Mouse (Mus musculus): ENCODE measurements around the gene Epb41l1. TPM values are rescaled to one million over a fixed set of nuclear protein-coding genes. Genes with fewer than 3 reads are reported as not detected.
"Not testable (repeated sequence)": the region's sequence is repeated elsewhere in the genome, so short reads cannot be mapped to it uniquely, and the experiment has no call there.

Gene Epb41l1
- polyA plus RNA-seq, 1 experiment from 2014 or later = 3.7 TPM

GRCm38 (mm10) chr2:156497915-156498314, 77.2 kb downstream of the Epb41l1 start:
- H3K4me2 ChIP-seq (replicated peaks) = no peak overlapping the region
- no peaks in the 10 kb centered on the region for H3K9me3 ChIP-seq
- 0 out of 2 replicates have a peak, but pooled peaks have one; percentile 32 for ATAC-seq (ENCODE audit: low FRiP score, low read depth)
- no peaks in the 10 kb centered on the region for H3K4me1 ChIP-seq
- no peak overlapping the region for H3K4me3 ChIP-seq
- H3K36me3 ChIP-seq = peaks cover 86% of the 10 kb centered on the region
- no peaks in the 10 kb centered on the region for H3K27me3 ChIP-seq
- no peak overlapping the region for H3K27ac ChIP-seq
- WGBS = 41% methylated on average over 5 of the region's 5 CpGs
- no peak overlapping the region; the same call in 1 of the 2 replicates for H3K9ac ChIP-seq

DNA sequence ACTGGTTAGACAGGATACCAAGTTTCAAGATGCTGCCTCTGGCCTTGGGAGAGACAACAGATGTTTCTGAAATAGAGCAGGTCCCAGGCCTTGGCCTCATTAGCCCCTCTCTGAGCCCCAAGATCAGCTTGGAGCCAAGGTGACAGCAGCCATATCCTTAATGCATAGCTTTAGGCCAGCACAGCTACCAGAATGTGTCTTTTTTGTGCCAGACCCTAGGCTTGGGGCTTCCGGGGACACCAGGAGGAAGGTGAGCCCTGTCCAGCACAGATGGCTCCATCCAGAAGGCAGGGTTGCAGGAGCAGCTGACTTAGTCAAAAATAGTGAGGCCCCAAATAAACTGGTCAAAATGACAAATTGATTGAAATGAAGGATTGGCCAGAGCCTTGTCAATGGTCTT, 80.3 kb downstream of the Epb41l1 start:
- Histone ChIP-seq H3K36me3 (peaks cover 90% of the 10 kb centered on the region), H3K4me3 (no peak overlapping the region), H3K9ac (no peak overlapping the region), H3K27me3 (no peaks in the 10 kb centered on the region), H3K27ac (no peak overlapping the region), H3K4me2 (replicated peaks) (no peak overlapping the region), H3K4me1 (no peaks in the 10 kb centered on the region), H3K9me3 (no peaks in the 10 kb centered on the region)
- ATAC-seq (ENCODE audit: low FRiP score, low read depth) = no peak
- WGBS = 81% methylated on average over 1 of the region's 1 CpGs

DNA sequence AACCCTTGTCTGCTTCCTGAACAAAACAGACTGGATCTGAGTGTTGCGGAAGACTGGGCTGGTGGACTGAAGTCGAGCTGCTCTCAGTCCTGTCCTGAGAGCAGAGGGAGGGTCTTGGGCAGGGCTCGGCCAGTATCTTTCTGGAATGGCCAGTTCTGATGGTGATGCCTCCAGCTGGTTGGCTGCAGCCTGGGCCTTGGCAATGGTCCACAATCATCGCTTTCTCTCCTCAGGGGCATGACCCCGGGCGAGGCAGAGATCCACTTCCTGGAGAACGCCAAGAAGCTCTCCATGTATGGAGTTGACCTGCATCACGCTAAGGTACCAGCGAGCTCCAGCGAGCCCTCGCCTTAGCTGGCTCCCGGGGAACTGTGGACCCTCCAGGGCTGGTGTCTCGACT, 84.8 kb downstream of the Epb41l1 start:
- Histone ChIP-seq H3K36me3 (peaks cover 94% of the 10 kb centered on the region), H3K4me3 (no peak overlapping the region), H3K4me2 (replicated peaks) (no peak overlapping the region), H3K9me3 (no peaks in the 10 kb centered on the region), H3K27ac (no peak overlapping the region), H3K27me3 (no peaks in the 10 kb centered on the region), H3K4me1 (no peaks in the 10 kb centered on the region), H3K9ac (no peak overlapping the region)
- ATAC-seq (ENCODE audit: low FRiP score, low read depth) = no peak
- 84% methylated on average over 13 of the region's 13 CpGs for WGBS

DNA sequence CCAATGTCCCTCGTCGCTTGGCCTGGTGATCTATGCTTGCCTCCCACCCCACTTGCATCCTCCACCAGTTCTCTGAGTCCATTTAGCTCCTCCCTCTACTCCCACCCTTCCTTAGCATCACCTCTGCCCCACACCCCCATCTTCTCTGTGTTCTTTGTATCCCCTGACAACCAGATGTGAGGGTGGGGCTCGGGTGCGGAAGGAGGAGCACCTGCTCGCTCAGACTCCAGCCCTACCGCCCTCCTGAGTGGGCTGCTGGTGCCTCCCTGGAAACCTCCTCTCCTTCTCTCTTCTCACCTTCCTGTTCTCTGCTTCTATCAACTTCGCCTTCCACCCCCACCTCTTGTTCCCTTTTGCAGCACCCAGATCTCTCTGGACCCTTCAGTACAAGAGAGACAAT, 91.3 kb downstream of the Epb41l1 start:
- WGBS = 79% methylated on average over 7 of the region's 7 CpGs
- no peak overlapping the region for H3K9ac ChIP-seq
- H3K36me3 ChIP-seq = peaks cover 75% of the 10 kb centered on the region
- no peaks in the 10 kb centered on the region for H3K9me3 ChIP-seq
- no peaks in the 10 kb centered on the region for H3K4me1 ChIP-seq
- H3K27me3 ChIP-seq = no peaks in the 10 kb centered on the region
- no peak overlapping the region for H3K4me3 ChIP-seq
- no peak overlapping the region for H3K27ac ChIP-seq
- no peak overlapping the region for H3K4me2 ChIP-seq (replicated peaks)
- no peak for ATAC-seq (ENCODE audit: low FRiP score, low read depth)

GRCm38 (mm10) chr2:156512561-156512960, 91.9 kb downstream of the Epb41l1 start:
- H3K4me1 ChIP-seq = no peaks in the 10 kb centered on the region
- H3K36me3 ChIP-seq = peaks cover 72% of the 10 kb centered on the region
- no peak overlapping the region for H3K9ac ChIP-seq
- H3K9me3 ChIP-seq = no peaks in the 10 kb centered on the region
- no peak for ATAC-seq (ENCODE audit: low FRiP score, low read depth)
- WGBS = 73% methylated on average over 4 of the region's 6 CpGs
- H3K4me2 ChIP-seq (replicated peaks) = no peak overlapping the region
- no peak overlapping the region for H3K27ac ChIP-seq
- no peak overlapping the region for H3K4me3 ChIP-seq
- no peaks in the 10 kb centered on the region for H3K27me3 ChIP-seq

GRCm38 (mm10) chr2:156515102-156515501, 94.4 kb downstream of the Epb41l1 start:
- Histone ChIP-seq H3K4me3 (no peak overlapping the region), H3K9ac (no peak overlapping the region), H3K36me3 (peaks cover 62% of the 10 kb centered on the region), H3K4me2 (replicated peaks) (no peak overlapping the region), H3K27me3 (no peaks in the 10 kb centered on the region), H3K4me1 (no peaks in the 10 kb centered on the region), H3K9me3 (no peaks in the 10 kb centered on the region), H3K27ac (no peak overlapping the region)
- ATAC-seq (ENCODE audit: low FRiP score, low read depth) = no peak
- WGBS = 90% methylated on average over 9 of the region's 9 CpGs

DNA sequence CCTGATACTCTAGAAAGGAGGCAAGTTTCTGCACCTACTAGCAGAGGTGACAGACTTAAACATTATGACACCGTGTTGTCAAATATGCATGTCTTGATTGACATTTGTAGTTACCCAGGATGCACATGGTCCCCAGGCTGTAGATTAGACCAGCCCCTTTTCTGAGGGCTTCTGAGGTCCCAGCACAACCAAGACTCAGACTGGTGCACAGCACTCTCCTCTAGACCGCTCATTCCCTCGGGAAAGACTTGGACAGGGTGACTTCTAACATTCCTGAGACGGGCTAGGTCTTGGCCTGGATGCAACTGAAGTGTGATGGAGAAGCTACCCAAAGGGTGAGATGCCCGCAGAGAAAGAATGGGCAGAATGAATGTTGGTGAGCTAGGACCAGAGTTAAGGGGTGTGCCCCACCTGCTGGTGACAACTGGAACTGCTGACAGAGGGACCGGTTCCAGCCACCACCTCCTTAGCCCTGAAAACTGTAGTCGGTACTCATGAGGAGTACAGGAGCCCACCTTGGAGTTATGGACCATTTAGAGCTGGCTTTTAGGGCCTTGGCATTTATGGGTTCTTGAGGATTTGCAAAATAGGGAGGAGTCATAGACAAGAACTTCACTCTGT, 95.0 kb downstream of the Epb41l1 start:
- Histone ChIP-seq H3K4me2 (replicated peaks) (no peak overlapping the region), H3K27ac (no peak overlapping the region), H3K4me1 (no peaks in the 10 kb centered on the region), H3K9me3 (no peaks in the 10 kb centered on the region), H3K4me3 (no peak overlapping the region), H3K9ac (no peak overlapping the region), H3K36me3 (peaks cover 60% of the 10 kb centered on the region), H3K27me3 (no peaks in the 10 kb centered on the region)
- peak; percentile 55; the same call in 1 of the 2 replicates for ATAC-seq (ENCODE audit: low FRiP score, low read depth)
- WGBS = 26% methylated on average over 7 of the region's 7 CpGs

DNA sequence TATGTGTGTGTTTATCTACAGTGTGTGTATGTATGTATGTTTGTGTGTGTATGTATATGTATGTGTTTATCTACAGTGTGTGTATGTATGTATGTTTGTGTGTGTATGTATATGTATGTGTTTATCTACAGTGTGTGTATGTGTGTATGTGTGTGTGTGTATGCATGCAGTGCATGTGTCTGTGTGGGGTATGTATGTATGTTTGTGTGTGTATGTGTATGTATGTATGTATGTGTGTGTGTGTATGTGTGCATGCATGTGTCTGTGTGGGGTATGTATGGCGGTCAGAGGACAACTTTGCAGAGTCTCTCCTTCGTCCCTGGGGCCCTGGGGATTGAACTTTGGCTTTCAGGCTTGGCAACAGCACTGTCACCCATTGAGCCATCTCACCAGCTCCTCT, 96.0 kb downstream of the Epb41l1 start:
- ATAC-seq (ENCODE audit: low FRiP score, low read depth); H3K4me3 ChIP-seq; H3K27ac ChIP-seq; H3K9me3 ChIP-seq; H3K4me2 ChIP-seq (replicated peaks); H3K9ac ChIP-seq; H3K27me3 ChIP-seq; H3K4me1 ChIP-seq: not testable (repeated sequence)
- WGBS = 84% methylated on average over 2 of the region's 2 CpGs
- H3K36me3 ChIP-seq = peaks cover 59% of the 10 kb centered on the region

GRCm38 (mm10) chr2:156518306-156518705, 97.6 kb downstream of the Epb41l1 start:
- H3K27ac ChIP-seq = no peak overlapping the region
- peaks cover 68% of the 10 kb centered on the region for H3K36me3 ChIP-seq

GRCm38 (mm10) chr2:156519584-156519983, 98.9 kb downstream of the Epb41l1 start:
- H3K27ac ChIP-seq = no peak overlapping the region
- H3K27me3 ChIP-seq = no peaks in the 10 kb centered on the region
- no peak overlapping the region for H3K4me2 ChIP-seq (replicated peaks)
- H3K9ac ChIP-seq = no peak overlapping the region
- H3K36me3 ChIP-seq = peaks cover 58% of the 10 kb centered on the region
- no peak for ATAC-seq (ENCODE audit: low FRiP score, low read depth)
- no peaks in the 10 kb centered on the region for H3K4me1 ChIP-seq
- no peak overlapping the region for H3K4me3 ChIP-seq
- WGBS = 88% methylated on average over 5 of the region's 5 CpGs
- no peaks in the 10 kb centered on the region for H3K9me3 ChIP-seq

More at GRCm38 (mm10) chr2:156518306-156518705, 97.6 kb downstream of the Epb41l1 start:
- Histone ChIP-seq H3K9me3 (no peaks in the 10 kb centered on the region), H3K9ac (no peak overlapping the region), H3K27me3 (no peaks in the 10 kb centered on the region), H3K4me2 (replicated peaks) (no peak overlapping the region), H3K4me3 (no peak overlapping the region), H3K4me1 (no peaks in the 10 kb centered on the region)
- ATAC-seq (ENCODE audit: low FRiP score, low read depth) = no peak
- WGBS = 80% methylated on average over 6 of the region's 6 CpGs

- Histone ChIP-seq H3K4me3 (no peak overlapping the region), H3K36me3 (peaks cover 63% of the 10 kb centered on the region), H3K9me3 (no peaks in the 10 kb centered on the region), H3K9ac (no peak overlapping the region), H3K27me3 (no peaks in the 10 kb centered on the region), H3K4me2 (replicated peaks) (no peak overlapping the region), H3K4me1 (no peaks in the 10 kb centered on the region), H3K27ac (no peak overlapping the region)
- no peak for ATAC-seq (ENCODE audit: low FRiP score, low read depth)
- 90% methylated on average over 11 of the region's 11 CpGs for WGBS
These were observed 102.3 kb downstream of the Epb41l1 start for GRCm38 (mm10) chr2:156522994-156523393.

DNA sequence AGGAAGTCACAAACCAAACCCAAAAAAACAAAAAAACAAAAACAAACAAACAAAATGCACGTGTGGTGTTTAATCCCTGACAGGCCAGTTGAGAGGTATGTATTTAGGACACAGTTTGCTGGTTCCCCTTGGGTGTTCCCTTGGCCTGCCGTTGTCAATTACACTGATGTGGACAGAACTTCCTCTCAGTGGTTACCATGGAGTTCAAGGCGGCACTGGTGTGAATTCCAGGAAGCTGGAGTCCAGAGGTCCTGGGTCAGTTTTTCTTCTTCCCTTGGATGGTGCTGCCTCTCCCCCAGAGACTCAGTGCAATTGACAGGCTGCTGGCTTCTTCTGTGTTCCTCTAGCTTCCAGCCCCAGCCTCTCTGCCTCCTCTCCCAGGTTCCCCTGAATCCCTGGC, 103.4 kb downstream of the Epb41l1 start:
- ATAC-seq (ENCODE audit: low FRiP score, low read depth) = no peak
- H3K36me3 ChIP-seq = peaks cover 58% of the 10 kb centered on the region

GRCm38 (mm10) chr2:156529726-156530125, 109.0 kb downstream of the Epb41l1 start:
- Histone ChIP-seq H3K4me2 (replicated peaks) (no peak overlapping the region), H3K9ac (no peak overlapping the region), H3K4me3 (no peak overlapping the region), H3K9me3 (no peaks in the 10 kb centered on the region), H3K4me1 (no peaks in the 10 kb centered on the region), H3K27me3 (no peaks in the 10 kb centered on the region), H3K36me3 (peaks cover 40% of the 10 kb centered on the region), H3K27ac (no peak overlapping the region)
- ATAC-seq (ENCODE audit: low FRiP score, low read depth) = no peak
- 57% methylated on average over 2 of the region's 2 CpGs for WGBS

More for the DNA sequence above, 103.4 kb downstream of the Epb41l1 start:
- no peak overlapping the region for H3K4me2 ChIP-seq (replicated peaks)
- 41% methylated on average over 3 of the region's 3 CpGs for WGBS
- H3K9ac ChIP-seq = no peak overlapping the region
- H3K9me3 ChIP-seq = no peaks in the 10 kb centered on the region
- no peak overlapping the region for H3K4me3 ChIP-seq
- no peak overlapping the region for H3K27ac ChIP-seq
- H3K27me3 ChIP-seq = no peaks in the 10 kb centered on the region
- no peaks in the 10 kb centered on the region for H3K4me1 ChIP-seq
